Mouse (Mus musculus) lung, postnatal 0 days (tissue): ENCODE results near the gene Klhl12.

ENCODE experiments used
- CTCF ChIP-seq: IDR thresholded peaks from 2 replicates; pipeline ENCODE4 v1.5.1; 2016; ENCODE audit warnings: antibody characterized with exemption, mild to moderate bottlenecking
- EP300 ChIP-seq: IDR thresholded peaks from 2 replicates; pipeline ENCODE4 v1.6.1; 2016; ENCODE audit warnings: antibody characterized with exemption, mild to moderate bottlenecking, control low read depth

GRCm38 (mm10) chr1:134454904-134455824 lies at the start of gene Klhl12:
- TF ChIP-seq CTCF (peak; percentile 21; the same call in 1 of the 2 replicates), EP300 (no peak)
